Mouse (Mus musculus) erythroblast, embryonic 14.5 days (primary cell): ENCODE measurements around the gene 9130023H24Rik.

Experiments used
- GATA1 ChIP-seq: IDR thresholded peaks from 2 replicates; pipeline ENCODE4 v1.6.1; 2012; ENCODE audit warnings: low read length, inconsistent platforms, mixed read lengths
- TAL1 ChIP-seq: IDR thresholded peaks from 3 replicates; pipeline ENCODE4 v1.6.1; 2012; ENCODE audit warnings: low read length, inconsistent platforms, mixed read lengths

- TF ChIP-seq GATA1, result no peak
- TF ChIP-seq TAL1, result no peak
Measured at GRCm38 (mm10) chr7:128267391-128267790, 29.6 kb upstream of the 9130023H24Rik start.
